Mouse (Mus musculus) limb, embryonic 14.5 days (tissue): ENCODE measurements at regions not wholly inside any gene's neighbourhood (a gene's known extent, or its start where the extent isn't known, plus 50 kb on each side); places are given as distances from the start of the nearest gene placed in this dataset.

ENCODE experiments used
- ATAC-seq: fragments of 200-750 bp; cut with Nextera tagmentation; 2 replicates; pipeline ENCODE4 v1.8.0; 2017; ENCODE audit warnings: low read depth, moderate number of reproducible peaks, moderate TSS enrichment; ENCODE audit not compliant: low FRiP score
- DNase-seq: peaks from one replicate; pipeline ENCODE4 v3.0.0-alpha.2; 2015; ENCODE audit warnings: low spot score
- H3K27ac ChIP-seq: fragments of 300-500 bp; sonication (generic); replicated peaks from 2 replicates; pipeline ENCODE4 v1.5.1; 2014; ENCODE audit warnings: low read depth, mild to moderate bottlenecking, low read length, moderate library complexity, mixed read lengths
- H3K27me3 ChIP-seq: fragments of 300-500 bp; sonication (generic); 2 replicates; pipeline ENCODE4 v1.6.1; 2014; ENCODE audit warnings: low read length, mixed read lengths; ENCODE audit not compliant: control insufficient read depth, insufficient read depth
- H3K36me3 ChIP-seq: fragments of 300-500 bp; sonication (generic); 2 replicates; pipeline ENCODE4 v1.6.1; 2014; ENCODE audit warnings: mild to moderate bottlenecking, low read length, moderate library complexity, mixed read lengths; ENCODE audit not compliant: control insufficient read depth, insufficient read depth
- H3K4me1 ChIP-seq: fragments of 300-500 bp; sonication (generic); 2 replicates; pipeline ENCODE4 v1.6.1; 2014; ENCODE audit warnings: antibody characterized with exemption, low read length, mixed read lengths; ENCODE audit not compliant: control insufficient read depth, insufficient read depth
- H3K4me2 ChIP-seq: fragments of 300-500 bp; sonication (generic); replicated peaks from 2 replicates; pipeline ENCODE4 v1.6.1; 2014; ENCODE audit warnings: low read depth, mild to moderate bottlenecking, low read length, moderate library complexity; ENCODE audit not compliant: severe bottlenecking
- H3K4me3 ChIP-seq: fragments of 300-500 bp; sonication (generic); replicated peaks from 2 replicates; pipeline ENCODE4 v1.5.1; 2014; ENCODE audit warnings: low read length
- H3K9ac ChIP-seq: fragments of 300-500 bp; sonication (generic); 2 replicates; pipeline ENCODE4 v1.6.1; 2014; ENCODE audit warnings: mild to moderate bottlenecking, low read depth, low read length, moderate library complexity; ENCODE audit not compliant: severe bottlenecking
- H3K9me3 ChIP-seq: fragments of 300-500 bp; sonication (generic); 2 replicates; pipeline ENCODE4 v1.6.1; 2016; ENCODE audit warnings: low read length; ENCODE audit not compliant: control insufficient read depth
- POLR2A ChIP-seq: fragments of 200-500 bp; IDR thresholded peaks from 2 replicates; pipeline ENCODE4 v1.8.0; 2012; ENCODE audit warnings: inconsistent platforms, mild to moderate bottlenecking, moderate library complexity, borderline replicate concordance; ENCODE audit not compliant: insufficient read depth, insufficient read length; ENCODE audit errors: extremely low read depth
- WGBS: fragments of 180-500 bp; shearing (Covaris S2); extraction: QIAGEN DNeasy Blood & Tissue Kit; methylation state at CpG from one replicate; pipeline ENCODE4 v1.1.7; 2014; 5-methylcytosine and 5-hydroxymethylcytosine counted together

GRCm38 (mm10) chr12:106872966-106873730 is 615.3 kb upstream of the 3110018I06Rik start:
- Histone ChIP-seq H3K27ac (no peak overlapping the region), H3K27me3 (no peaks in the 10 kb centered on the region), H3K9me3 (no peaks in the 10 kb centered on the region), H3K4me2 (no peak overlapping the region), H3K4me3 (no peak overlapping the region), H3K4me1 (no peaks in the 10 kb centered on the region), H3K9ac (no peak overlapping the region), H3K36me3 (no peaks in the 10 kb centered on the region)
- no peak for TF ChIP-seq POLR2A
- DNase-seq (no peak), ATAC-seq (no peak)
- 89% methylated on average over 11 of the region's 11 CpGs for WGBS

- ATAC-seq (no peak), DNase-seq (no peak)
- Histone ChIP-seq H3K36me3 (no peaks in the 10 kb centered on the region), H3K4me3 (no peak overlapping the region), H3K9me3 (no peaks in the 10 kb centered on the region), H3K4me1 (no peaks in the 10 kb centered on the region; the same call in 1 of the 2 replicates), H3K4me2 (no peak overlapping the region), H3K9ac (no peak overlapping the region), H3K27ac (no peak overlapping the region), H3K27me3 (no peaks in the 10 kb centered on the region)
- WGBS, result 62% methylated on average over 6 of the region's 6 CpGs
- TF ChIP-seq POLR2A, result no peak
Measured at GRCm38 (mm10) chr12:106890319-106890718, 598.1 kb upstream of the 3110018I06Rik start.

- no peak for ATAC-seq
- 63% methylated on average over 1 of the region's 1 CpGs for WGBS
Measured at GRCm38 (mm10) chr12:106894061-106894460, 594.4 kb upstream of the 3110018I06Rik start.

GRCm38 (mm10) chr12:106904202-106904601 is 584.2 kb upstream of the 3110018I06Rik start:
- DNase-seq (no peak), ATAC-seq (no peak)
- H3K27me3 ChIP-seq, result no peaks in the 10 kb centered on the region
- H3K27ac ChIP-seq, result no peak overlapping the region
- TF ChIP-seq POLR2A, result no peak
- no peak overlapping the region for H3K9ac ChIP-seq
- H3K9me3 ChIP-seq, result no peaks in the 10 kb centered on the region
- H3K4me3 ChIP-seq, result no peak overlapping the region
- H3K36me3 ChIP-seq, result no peaks in the 10 kb centered on the region
- H3K4me2 ChIP-seq, result no peak overlapping the region
- WGBS, result 62% methylated on average over 5 of the region's 5 CpGs
- no peaks in the 10 kb centered on the region for H3K4me1 ChIP-seq

More at GRCm38 (mm10) chr12:106894061-106894460, 594.4 kb upstream of the 3110018I06Rik start:
- Histone ChIP-seq H3K9ac (no peak overlapping the region), H3K9me3 (no peaks in the 10 kb centered on the region), H3K27me3 (no peaks in the 10 kb centered on the region), H3K36me3 (no peaks in the 10 kb centered on the region), H3K4me1 (no peaks in the 10 kb centered on the region; the same call in 1 of the 2 replicates), H3K27ac (no peak overlapping the region), H3K4me3 (no peak overlapping the region), H3K4me2 (no peak overlapping the region)
- DNase-seq, result no peak
- TF ChIP-seq POLR2A, result no peak

GRCm38 (mm10) chr12:106912782-106913181 is 575.6 kb upstream of the 3110018I06Rik start:
- H3K36me3 ChIP-seq, result no peaks in the 10 kb centered on the region
- no peak overlapping the region for H3K4me2 ChIP-seq
- no peak overlapping the region for H3K4me3 ChIP-seq
- ATAC-seq (no peak), DNase-seq (no peak)
- H3K27ac ChIP-seq, result no peak overlapping the region
- H3K9me3 ChIP-seq, result no peaks in the 10 kb centered on the region
- no peak for TF ChIP-seq POLR2A
- no peaks in the 10 kb centered on the region for H3K27me3 ChIP-seq
- peaks cover 5% of the 10 kb centered on the region for H3K4me1 ChIP-seq
- no peak overlapping the region for H3K9ac ChIP-seq
- 38% methylated on average over 3 of the region's 3 CpGs for WGBS

- Histone ChIP-seq H3K27ac (peak overlapping the region; percentile 53), H3K4me3 (no peak overlapping the region), H3K4me1 (peaks cover 28% of the 10 kb centered on the region), H3K36me3 (no peaks in the 10 kb centered on the region), H3K9me3 (no peaks in the 10 kb centered on the region), H3K4me2 (peak overlapping the region; percentile 20), H3K9ac (no peak overlapping the region), H3K27me3 (no peaks in the 10 kb centered on the region)
- DNase-seq (peak; percentile 66), ATAC-seq (peak; percentile 79)
- WGBS, result 17% methylated on average over 12 of the region's 12 CpGs
- no peak for TF ChIP-seq POLR2A
Measured at GRCm38 (mm10) chr12:106922571-106922991, 565.9 kb upstream of the 3110018I06Rik start.
